Mouse (Mus musculus): Measurements from ENCODE around the gene Aif1. TPM values are rescaled to one million over a fixed set of nuclear protein-coding genes. Genes with fewer than 3 reads are reported as not detected.
A peak's percentile ranks its signal among the peaks of the same experiment; 100 is the strongest.

Gene Aif1
- 3.4 and 3.9 TPM in 2 replicates for polyA plus RNA-seq (2014; fragmentation: Nextera tagmentation; extraction: Ambion mirVana)

- Histone ChIP-seq H3K27me3 (ENCODE audit: control insufficient read depth, insufficient read depth, low read length) (no peaks in the 10 kb centered on the region), H3K9ac (ENCODE audit: low read length) (no peak within 1 kb of the TSS), H3K4me2 (ENCODE audit: low read depth, severe bottlenecking) (no peak within 1 kb of the TSS), H3K36me3 (ENCODE audit: control insufficient read depth, insufficient read depth, low read length) (no peaks in the 10 kb centered on the region), H3K4me3 (ENCODE audit: low read depth, low read length) (no peak within 1 kb of the TSS), H3K9me3 (ENCODE audit: control insufficient read depth, low read length) (no peaks in the 10 kb centered on the region), H3K27ac (replicated peaks; ENCODE audit: low read depth, low read length) (no peak within 1 kb of the TSS), H3K4me1 (ENCODE audit: control insufficient read depth, insufficient read depth, low read length) (no peaks in the 10 kb centered on the region)
- DNase-seq (ENCODE audit: low spot score) (no peak), ATAC-seq (ENCODE audit: insufficient number of reproducible peaks, low FRiP score, low TSS enrichment, low read depth) (no peak)
- WGBS: 63% methylated on average over 2 of the region's 2 CpGs
These were observed at the start of gene Aif1 for GRCm38 (mm10) chr17:35175968-35176367. Aif1 (minus strand) TSS chr17:35176068.

GRCm38 (mm10) chr17:35225456-35225855 lies 49.6 kb upstream of the Aif1 start:
- ATAC-seq (ENCODE audit: insufficient number of reproducible peaks, low FRiP score, low TSS enrichment, low read depth) (no peak), DNase-seq (ENCODE audit: low spot score) (no peak)
- Histone ChIP-seq H3K4me2 (ENCODE audit: low read depth, severe bottlenecking) (no peak overlapping the region), H3K27me3 (ENCODE audit: control insufficient read depth, insufficient read depth, low read length) (no peaks in the 10 kb centered on the region), H3K9me3 (ENCODE audit: control insufficient read depth, low read length) (no peaks in the 10 kb centered on the region), H3K9ac (ENCODE audit: low read length) (no peak overlapping the region), H3K27ac (replicated peaks; ENCODE audit: low read depth, low read length) (no peak overlapping the region), H3K4me1 (ENCODE audit: control insufficient read depth, insufficient read depth, low read length) (no peaks in the 10 kb centered on the region), H3K4me3 (ENCODE audit: low read depth, low read length) (no peak overlapping the region), H3K36me3 (ENCODE audit: control insufficient read depth, insufficient read depth, low read length) (peaks cover 15% of the 10 kb centered on the region)
- WGBS: 93% methylated on average over 5 of the region's 5 CpGs

GRCm38 (mm10) chr17:35224641-35225040 lies 48.8 kb upstream of the Aif1 start:
- Histone ChIP-seq H3K4me2 (ENCODE audit: low read depth, severe bottlenecking) (no peak overlapping the region), H3K4me3 (ENCODE audit: low read depth, low read length) (no peak overlapping the region), H3K4me1 (ENCODE audit: control insufficient read depth, insufficient read depth, low read length) (no peaks in the 10 kb centered on the region), H3K9ac (ENCODE audit: low read length) (no peak overlapping the region), H3K9me3 (ENCODE audit: control insufficient read depth, low read length) (no peaks in the 10 kb centered on the region), H3K27me3 (ENCODE audit: control insufficient read depth, insufficient read depth, low read length) (no peaks in the 10 kb centered on the region), H3K27ac (replicated peaks; ENCODE audit: low read depth, low read length) (no peak overlapping the region), H3K36me3 (ENCODE audit: control insufficient read depth, insufficient read depth, low read length) (peaks cover 14% of the 10 kb centered on the region)
- ATAC-seq (ENCODE audit: insufficient number of reproducible peaks, low FRiP score, low TSS enrichment, low read depth) (no peak), DNase-seq (ENCODE audit: low spot score) (no peak)
- WGBS: 95% methylated on average over 4 of the region's 4 CpGs

GRCm38 (mm10) chr17:35222299-35222698 lies 46.4 kb upstream of the Aif1 start:
- Histone ChIP-seq H3K9me3 (ENCODE audit: control insufficient read depth, low read length) (no peaks in the 10 kb centered on the region), H3K4me1 (ENCODE audit: control insufficient read depth, insufficient read depth, low read length) (no peaks in the 10 kb centered on the region), H3K9ac (ENCODE audit: low read length) (peak overlapping the region; percentile 4; the same call in 1 of the 2 replicates), H3K4me3 (ENCODE audit: low read depth, low read length) (no peak overlapping the region), H3K4me2 (ENCODE audit: low read depth, severe bottlenecking) (no peak overlapping the region), H3K27ac (replicated peaks; ENCODE audit: low read depth, low read length) (no peak overlapping the region), H3K36me3 (ENCODE audit: control insufficient read depth, insufficient read depth, low read length) (peaks cover 7% of the 10 kb centered on the region), H3K27me3 (ENCODE audit: control insufficient read depth, insufficient read depth, low read length) (no peaks in the 10 kb centered on the region)
- ATAC-seq (ENCODE audit: insufficient number of reproducible peaks, low FRiP score, low TSS enrichment, low read depth) (no peak), DNase-seq (ENCODE audit: low spot score) (no peak)
- WGBS: 86% methylated on average over 6 of the region's 6 CpGs

- Histone ChIP-seq H3K4me1 (ENCODE audit: control insufficient read depth, insufficient read depth, low read length) (no peaks in the 10 kb centered on the region), H3K4me2 (ENCODE audit: low read depth, severe bottlenecking) (no peak within 1 kb of the TSS), H3K9me3 (ENCODE audit: control insufficient read depth, low read length) (no peaks in the 10 kb centered on the region), H3K36me3 (ENCODE audit: control insufficient read depth, insufficient read depth, low read length) (peaks cover 6% of the 10 kb centered on the region), H3K27ac (replicated peaks; ENCODE audit: low read depth, low read length) (no peak within 1 kb of the TSS), H3K9ac (ENCODE audit: low read length) (no peak within 1 kb of the TSS), H3K27me3 (ENCODE audit: control insufficient read depth, insufficient read depth, low read length) (no peaks in the 10 kb centered on the region), H3K4me3 (ENCODE audit: low read depth, low read length) (no peak within 1 kb of the TSS)
- no peak for ATAC-seq (ENCODE audit: insufficient number of reproducible peaks, low FRiP score, low TSS enrichment, low read depth)
- WGBS: 83% methylated on average over 28 of the region's 28 CpGs
- DNase-seq (ENCODE audit: low spot score): no peak
These were observed 44.5 kb upstream of the Aif1 start, which contains the start of gene Gm16181 for GRCm38 (mm10) chr17:35220156-35220952. Gm16181 (plus strand) TSS chr17:35220834.

- Histone ChIP-seq H3K27ac (replicated peaks; ENCODE audit: low read depth, low read length) (no peak overlapping the region), H3K4me3 (ENCODE audit: low read depth, low read length) (no peak overlapping the region), H3K9me3 (ENCODE audit: control insufficient read depth, low read length) (no peaks in the 10 kb centered on the region), H3K36me3 (ENCODE audit: control insufficient read depth, insufficient read depth, low read length) (peaks cover 3% of the 10 kb centered on the region; the same call in 1 of the 2 replicates), H3K4me2 (ENCODE audit: low read depth, severe bottlenecking) (no peak overlapping the region), H3K27me3 (ENCODE audit: control insufficient read depth, insufficient read depth, low read length) (no peaks in the 10 kb centered on the region), H3K9ac (ENCODE audit: low read length) (no peak overlapping the region), H3K4me1 (ENCODE audit: control insufficient read depth, insufficient read depth, low read length) (no peaks in the 10 kb centered on the region)
- WGBS: 91% methylated on average over 6 of the region's 6 CpGs
- ATAC-seq (ENCODE audit: insufficient number of reproducible peaks, low FRiP score, low TSS enrichment, low read depth) (no peak), DNase-seq (ENCODE audit: low spot score) (no peak)
These were observed 43.8 kb upstream of the Aif1 start for GRCm38 (mm10) chr17:35219601-35220041.

GRCm38 (mm10) chr17:35218516-35219193 lies 42.8 kb upstream of the Aif1 start:
- Histone ChIP-seq H3K4me2 (ENCODE audit: low read depth, severe bottlenecking) (no peak overlapping the region), H3K9ac (ENCODE audit: low read length) (no peak overlapping the region), H3K36me3 (ENCODE audit: control insufficient read depth, insufficient read depth, low read length) (peaks cover 3% of the 10 kb centered on the region; the same call in 1 of the 2 replicates), H3K9me3 (ENCODE audit: control insufficient read depth, low read length) (no peaks in the 10 kb centered on the region), H3K27ac (replicated peaks; ENCODE audit: low read depth, low read length) (no peak overlapping the region), H3K4me3 (ENCODE audit: low read depth, low read length) (no peak overlapping the region), H3K4me1 (ENCODE audit: control insufficient read depth, insufficient read depth, low read length) (no peaks in the 10 kb centered on the region), H3K27me3 (ENCODE audit: control insufficient read depth, insufficient read depth, low read length) (no peaks in the 10 kb centered on the region)
- DNase-seq (ENCODE audit: low spot score): no peak
- WGBS: 84% methylated on average over 18 of the region's 18 CpGs
- no peak for ATAC-seq (ENCODE audit: insufficient number of reproducible peaks, low FRiP score, low TSS enrichment, low read depth)

GRCm38 (mm10) chr17:35213071-35213470 lies 37.2 kb upstream of the Aif1 start:
- H3K4me2 ChIP-seq (ENCODE audit: low read depth, severe bottlenecking): no peak overlapping the region
- no peaks in the 10 kb centered on the region for H3K9me3 ChIP-seq (ENCODE audit: control insufficient read depth, low read length)
- DNase-seq (ENCODE audit: low spot score): no peak
- no peaks in the 10 kb centered on the region for H3K27me3 ChIP-seq (ENCODE audit: control insufficient read depth, insufficient read depth, low read length)
- H3K4me3 ChIP-seq (ENCODE audit: low read depth, low read length): no peak overlapping the region
- H3K9ac ChIP-seq (ENCODE audit: low read length): no peak overlapping the region
- no peak for ATAC-seq (ENCODE audit: insufficient number of reproducible peaks, low FRiP score, low TSS enrichment, low read depth)
- no peaks in the 10 kb centered on the region for H3K4me1 ChIP-seq (ENCODE audit: control insufficient read depth, insufficient read depth, low read length)
- H3K36me3 ChIP-seq (ENCODE audit: control insufficient read depth, insufficient read depth, low read length): no peaks in the 10 kb centered on the region
- H3K27ac ChIP-seq (replicated peaks; ENCODE audit: low read depth, low read length): no peak overlapping the region
- 92% methylated on average over 5 of the region's 5 CpGs for WGBS
